In genomic region chr14:40036173-40036572, GRCm38 (mm10) we compare ENCODE assay signal across 16 mouse cellular contexts.
DNase-seq lines count a peak whose midpoint lies in the region; TF ChIP-seq lines count a peak whose summit lies in the region.
"Had no signal": no experiment of that assay in that cellular context is flagged by ENCODE, and none has a peak within 500 bp of the region (broad histone marks: within the 10 kb centered on the region; RNA-seq: fewer than 3 reads in every experiment).

No protein-coding gene starts in this region.

- H3K27me3 ChIP-seq in liver, adult 2 months (ENCODE audit: control insufficient read depth, insufficient read depth, low read length), result no peaks in the 10 kb centered on the region
- H3K27me3 ChIP-seq: CH12.LX, Patski had no signal

- no peak overlapping the region for H3K27ac ChIP-seq in liver, adult 2 months (replicated peaks; ENCODE audit: insufficient read depth, low read depth, low read length)

- no peaks in the 10 kb centered on the region for H3K79me2 ChIP-seq in liver, adult 2 months (ENCODE audit: control insufficient read depth, insufficient read depth, low read length)

- TF ChIP-seq POLR2A in liver, adult 2 months (IDR thresholded peaks at IDR 0.05; ENCODE audit: extremely low read depth, insufficient read depth, low read length), result no peak

- no peak overlapping the region for H3K4me3 ChIP-seq in liver, adult 2 months (ENCODE audit: insufficient read depth, low read depth, low read length)

- H3K36me3 ChIP-seq in liver, adult 2 months (ENCODE audit: control insufficient read depth, insufficient read depth, low read length), result no peaks in the 10 kb centered on the region
- H3K36me3 ChIP-seq: G1E had no signal

- peak; percentile 97 for DNase-seq in liver, adult 2 months (ENCODE audit: extremely low read depth, low read depth, low spot score)
- no peak for DNase-seq in liver
- DNase-seq: adrenal gland, adult 2 months; adrenal gland, adult 8-10 months; adrenal gland, postnatal 10 days; adrenal gland, postnatal 14 days; adrenal gland, postnatal 25 days; adrenal gland, postnatal 36 days; B cell, adult 2 months; cerebellum, adult 11 months; cerebellum, adult 11-12 months; cerebellum, adult 18-20 months; cerebellum, adult 2 months had no signal

- no peaks in the 10 kb centered on the region; the same call in 1 of the 2 replicates for H3K4me1 ChIP-seq in liver, adult 2 months (ENCODE audit: control insufficient read depth, insufficient read depth, low read length)

- TF ChIP-seq CTCF in liver, adult 2 months (IDR thresholded peaks at IDR 0.05; ENCODE audit: low read depth, low read length), result no peak

- 15% methylated on average over 1 of the region's 1 CpGs for WGBS in liver, adult 2 months

- H3K9ac ChIP-seq in liver, adult 2 months (ENCODE audit: low read depth, low read length), result no peak overlapping the region
